Mouse (Mus musculus): ENCODE data around the gene Poldip2. TPM values are rescaled to one million over a fixed set of nuclear protein-coding genes. Genes with fewer than 3 reads are reported as not detected.

Gene Poldip2
- 100 to 1,000 TPM in 1 of 2 experiments, 10 to 100 TPM in 1; 99.0 to 100 TPM for total RNA-seq (2021)
- long read RNA-seq, experiment 1, transcript Poldip2-201 (11 exons, 2,054 nt): major isoform, 213 of 257 reads
- long read RNA-seq, experiment 1, transcript Poldip2-202 (11 exons, 1,329 nt): minor isoform, 5 of 257 reads
- long read RNA-seq, experiment 1, partial matches to known transcripts: 26 of 257 reads
- long read RNA-seq, experiment 1, other reads (novel, unspliced or antisense): 13 of 257 reads
- long read RNA-seq, experiment 2, transcript Poldip2-201 (11 exons, 2,054 nt): major isoform, 155 of 185 reads
- long read RNA-seq, experiment 2, transcript Poldip2-202 (11 exons, 1,329 nt): minor isoform, 5 of 185 reads
- long read RNA-seq, experiment 2, partial matches to known transcripts: 15 of 185 reads
- long read RNA-seq, experiment 2, other reads (novel, unspliced or antisense): 10 of 185 reads

DNA sequence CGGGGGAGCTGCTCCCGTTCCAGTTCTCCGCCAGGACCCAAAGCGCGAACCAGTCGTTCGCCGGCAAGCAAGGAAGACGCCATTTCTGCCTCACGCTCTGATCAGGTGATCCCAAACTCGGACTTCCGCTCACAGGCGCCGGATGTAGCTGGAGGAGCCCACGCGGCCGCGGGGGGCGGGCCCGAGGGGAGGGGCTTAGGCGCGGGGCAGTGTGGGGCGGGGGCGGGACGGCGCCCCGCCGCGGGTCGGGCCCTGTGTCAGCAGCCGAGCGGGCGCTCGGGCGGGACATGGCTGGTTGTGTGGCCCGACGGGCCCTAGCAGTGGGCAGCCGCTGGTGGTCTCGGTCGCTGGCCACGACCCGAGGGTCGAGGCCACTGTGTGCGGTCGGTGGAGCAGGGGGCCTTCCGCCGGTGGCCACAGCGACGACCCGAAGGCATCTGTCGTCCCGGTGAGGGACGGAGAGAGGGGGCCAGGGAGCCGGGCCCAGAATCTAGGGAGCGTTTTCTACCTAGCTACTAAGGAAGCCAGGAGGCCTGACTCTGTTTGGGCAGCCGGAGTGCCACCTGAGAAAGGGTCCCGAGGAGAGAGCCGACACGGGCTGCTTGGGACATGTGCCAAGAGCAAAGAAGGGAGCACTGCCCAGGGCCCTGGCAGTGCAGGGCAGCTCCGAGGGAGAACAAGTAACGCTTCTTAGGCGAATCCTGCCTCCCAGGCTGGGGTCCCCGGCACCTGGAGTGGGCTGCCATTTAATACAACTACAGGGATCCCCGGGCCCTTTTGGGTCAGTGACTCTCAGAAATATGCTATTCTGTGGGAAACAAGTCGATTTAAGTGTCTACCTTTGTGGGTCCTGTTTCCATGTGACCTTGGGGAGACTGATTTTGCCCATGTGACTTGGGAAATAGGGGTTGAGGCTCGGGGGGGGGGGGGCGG is at the start of gene Poldip2, which contains the start of gene Tmem199:
Poldip2 (plus strand) TSS at position 169 of the 933 bp plus-strand sequence.
Tmem199 (minus strand) TSS at position 148 of the 933 bp plus-strand sequence.
- peak; percentile 89 for DNase-seq (ENCODE audit: low spot score)

DNA sequence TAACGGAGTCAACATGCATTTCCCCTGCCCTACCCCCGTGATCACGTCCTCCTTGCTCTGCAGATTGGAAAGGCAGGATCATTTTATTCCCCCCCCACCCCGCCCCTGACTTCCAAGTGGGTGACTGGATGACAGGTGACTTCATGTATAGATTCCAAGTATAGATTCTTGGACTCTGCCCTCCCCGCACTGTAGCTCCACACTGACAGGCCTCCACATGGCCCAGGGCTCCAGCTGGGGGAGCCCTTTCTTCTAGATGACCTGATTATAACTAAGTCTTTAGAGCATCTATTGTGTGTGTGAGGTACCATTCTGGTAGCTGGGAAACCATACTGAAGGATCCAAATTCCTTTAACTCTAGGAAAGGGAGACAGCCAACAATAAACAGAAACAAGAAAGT is 49.3 kb upstream of the Poldip2 start:
- no peak for DNase-seq (ENCODE audit: low spot score)

DNA sequence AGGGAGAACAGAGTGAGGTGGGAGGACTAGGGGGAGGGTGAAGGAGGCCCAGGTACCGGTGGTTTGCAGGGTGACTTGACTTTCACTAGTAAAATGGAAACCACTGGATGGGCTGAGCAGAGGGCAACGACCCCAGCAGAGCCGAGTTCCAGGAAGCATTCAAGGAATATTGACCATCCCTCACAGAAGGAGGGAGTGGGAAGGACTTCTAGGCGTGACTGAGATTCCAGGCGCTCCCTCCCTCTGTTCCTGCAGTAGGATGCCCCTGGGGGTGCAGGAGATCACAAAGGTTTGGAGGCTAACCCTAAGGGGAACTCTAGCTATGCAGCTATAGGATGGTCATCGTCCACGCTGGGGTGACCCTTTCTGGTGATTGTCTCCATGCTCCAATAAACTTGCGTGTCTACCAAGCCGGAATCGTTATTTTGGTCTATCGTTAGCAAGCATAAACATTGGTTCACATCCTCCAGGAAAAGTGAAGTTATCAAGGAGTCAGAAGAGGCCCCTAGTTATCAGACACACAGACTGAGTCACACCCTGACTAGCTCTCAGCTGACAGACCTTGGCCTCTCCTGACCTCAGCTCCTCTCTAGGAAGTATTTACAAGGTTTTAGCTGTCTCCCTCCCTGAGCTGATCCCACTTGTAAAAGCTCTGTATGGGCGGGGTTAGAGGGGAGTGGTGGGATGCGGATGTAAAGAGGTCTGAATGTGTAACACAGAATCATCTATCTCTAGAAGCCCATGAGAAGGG is 48.5 kb upstream of the Poldip2 start:
- DNase-seq (ENCODE audit: low spot score): no peak

DNA sequence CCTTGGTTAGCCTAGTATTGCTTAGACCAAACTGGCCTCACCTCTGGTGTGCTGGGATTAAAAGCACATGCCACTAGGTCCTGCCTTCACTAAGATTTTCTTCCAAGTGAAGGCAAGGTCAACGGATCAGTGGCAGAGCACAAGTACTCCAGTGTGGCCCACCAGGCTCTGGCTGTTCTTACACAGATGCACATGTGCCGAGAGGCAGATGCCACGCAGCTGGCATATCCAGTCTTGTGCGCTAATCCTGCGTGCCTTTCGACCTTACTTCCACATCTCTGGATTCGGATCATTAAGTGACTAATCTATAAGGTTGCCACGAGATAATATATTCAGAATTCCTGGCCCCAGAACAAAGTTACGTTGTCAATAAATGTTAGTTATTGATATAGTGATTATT is 46.9 kb upstream of the Poldip2 start:
- DNase-seq (ENCODE audit: low spot score): no peak

DNA sequence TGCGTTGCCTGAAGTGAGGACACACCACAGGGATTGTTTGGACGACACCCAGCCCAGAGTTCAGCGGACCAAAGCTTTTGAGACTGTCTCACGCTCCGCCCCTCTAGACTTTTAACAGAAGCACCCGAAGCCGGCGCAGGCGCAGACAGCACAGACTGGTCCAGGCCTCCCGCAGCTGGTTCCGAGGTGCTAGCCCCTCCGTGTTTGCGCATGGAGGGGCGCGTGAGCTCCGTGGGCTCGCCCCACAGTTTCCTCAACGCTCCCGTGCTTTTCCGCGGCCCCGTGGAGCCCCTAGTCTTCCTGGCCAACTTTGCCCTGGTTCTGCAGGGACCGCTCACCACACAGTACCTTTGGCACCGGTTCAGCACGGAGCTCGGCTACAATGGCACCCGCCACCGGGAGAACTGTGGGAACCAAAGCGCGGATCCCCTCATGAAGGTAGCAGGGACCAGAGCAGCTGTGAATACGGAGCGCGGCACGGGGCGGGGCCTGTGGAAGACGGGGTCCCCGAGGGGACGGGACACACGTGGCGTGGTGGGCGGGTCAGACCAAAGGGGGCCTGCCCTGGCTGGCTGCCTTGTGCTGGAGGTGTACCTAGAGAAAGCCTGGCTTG is 46.3 kb upstream of the Poldip2 start, which contains the start of gene Slc46a1:
Slc46a1 (plus strand) TSS at position 130 of the 613 bp plus-strand sequence.
- DNase-seq (ENCODE audit: low spot score): peak; percentile 80

DNA sequence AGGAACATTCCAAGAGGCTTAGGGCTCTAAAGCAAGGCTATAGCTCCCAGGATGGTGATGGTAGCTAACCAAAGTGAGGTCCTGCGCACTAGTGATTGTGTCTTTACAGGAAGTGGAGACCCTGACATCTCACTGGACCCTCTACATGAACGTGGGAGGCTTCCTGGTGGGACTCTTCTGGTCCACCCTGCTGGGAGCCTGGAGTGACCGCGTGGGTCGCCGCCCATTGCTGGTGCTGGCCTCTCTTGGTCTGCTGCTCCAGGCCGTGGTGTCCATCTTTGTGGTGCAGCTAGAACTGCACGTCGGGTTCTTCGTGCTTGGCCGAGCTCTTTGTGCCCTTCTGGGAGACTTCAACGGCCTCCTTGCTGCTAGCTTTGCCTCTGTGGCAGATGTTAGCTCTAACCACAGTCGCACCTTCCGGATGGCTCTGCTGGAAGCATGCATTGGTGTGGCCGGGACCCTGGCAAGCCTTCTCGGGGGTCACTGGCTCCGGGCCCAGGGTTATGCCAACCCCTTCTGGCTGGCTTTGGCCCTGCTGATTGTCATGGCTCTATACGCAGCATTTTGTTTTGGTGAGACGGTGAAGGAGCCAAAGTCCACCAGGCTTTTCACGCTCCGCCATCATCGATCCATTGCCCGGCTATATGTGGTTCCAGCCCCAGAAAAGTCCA is 45.6 kb upstream of the Poldip2 start:
- no peak for DNase-seq (ENCODE audit: low spot score)

DNA sequence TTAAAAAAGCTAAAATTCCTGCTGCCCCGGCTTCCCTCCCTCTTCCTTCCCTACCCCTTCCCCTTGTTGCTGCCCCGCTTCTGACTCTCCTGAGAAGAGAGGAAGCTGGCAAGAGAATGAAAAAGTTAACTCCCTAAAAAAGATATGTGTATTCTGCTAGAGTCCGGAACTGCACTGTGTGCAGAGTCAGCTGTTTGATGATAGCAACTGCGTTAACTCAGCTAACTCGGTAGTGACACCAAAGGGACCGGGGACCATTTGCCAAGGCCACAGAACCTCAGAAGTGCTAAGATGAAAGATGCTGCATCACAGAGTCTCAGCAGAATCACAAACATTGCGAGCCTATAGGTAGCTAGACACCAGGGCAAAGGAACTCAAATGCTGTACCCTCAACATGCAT is 44.5 kb upstream of the Poldip2 start:
- no peak for DNase-seq (ENCODE audit: low spot score)

DNA sequence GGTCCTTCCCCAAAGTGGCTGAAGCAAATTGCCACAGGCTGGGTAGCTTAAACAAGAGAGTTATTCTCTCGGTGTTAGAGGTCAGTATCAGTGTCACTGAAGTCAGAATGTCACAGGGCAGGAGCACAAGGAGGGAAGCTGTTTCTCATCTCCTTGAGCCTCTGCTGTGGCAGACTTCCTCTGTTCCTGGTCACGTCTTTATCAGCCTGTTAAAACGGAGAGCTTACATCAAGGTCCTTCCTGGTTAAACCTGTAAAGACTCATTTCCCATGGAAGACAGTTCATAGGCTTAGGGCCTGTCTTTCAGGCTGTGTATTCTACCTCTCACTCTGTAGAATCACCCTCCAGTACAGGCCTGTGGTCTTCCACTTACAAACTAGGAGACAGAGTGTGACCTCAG is 44.1 kb upstream of the Poldip2 start:
- DNase-seq (ENCODE audit: low spot score): no peak

DNA sequence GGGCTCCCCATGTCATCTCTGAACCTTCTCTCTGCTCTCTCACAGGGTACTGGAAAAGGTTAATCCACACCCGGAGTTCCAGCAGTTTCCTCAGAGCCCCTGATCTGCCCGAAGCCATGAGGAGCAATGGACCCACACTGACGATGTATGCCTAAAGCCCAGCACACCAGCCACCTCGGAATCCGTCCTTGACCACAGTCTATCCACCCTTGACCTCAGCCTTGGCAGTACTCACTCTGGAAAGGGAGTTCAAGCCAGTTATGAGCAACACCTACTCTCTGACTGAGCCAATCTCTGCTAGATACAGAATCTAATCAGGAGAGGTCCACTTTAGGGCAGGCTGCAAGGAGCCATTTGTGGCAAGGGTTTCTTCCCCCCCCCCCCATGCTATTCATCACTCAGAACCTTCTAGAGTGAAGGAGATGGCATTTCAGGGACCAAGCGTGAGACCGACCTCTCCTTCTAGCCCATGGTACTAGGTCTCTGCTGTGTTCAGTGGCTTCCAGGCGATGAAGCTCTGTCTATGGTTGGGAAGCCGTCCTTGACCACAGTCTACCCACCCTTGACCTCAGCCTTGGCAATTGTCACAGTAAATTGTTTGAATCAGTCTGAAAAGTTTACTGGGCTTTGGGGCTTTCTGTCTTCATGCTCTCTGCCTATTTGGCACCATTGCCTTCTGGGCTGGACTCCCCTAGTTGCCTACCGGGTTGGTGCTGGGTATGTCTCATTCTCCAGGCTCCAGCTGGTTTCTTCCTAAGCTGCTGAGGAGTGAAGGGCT is 40.5 kb upstream of the Poldip2 start:
- no peak for DNase-seq (ENCODE audit: low spot score)

DNA sequence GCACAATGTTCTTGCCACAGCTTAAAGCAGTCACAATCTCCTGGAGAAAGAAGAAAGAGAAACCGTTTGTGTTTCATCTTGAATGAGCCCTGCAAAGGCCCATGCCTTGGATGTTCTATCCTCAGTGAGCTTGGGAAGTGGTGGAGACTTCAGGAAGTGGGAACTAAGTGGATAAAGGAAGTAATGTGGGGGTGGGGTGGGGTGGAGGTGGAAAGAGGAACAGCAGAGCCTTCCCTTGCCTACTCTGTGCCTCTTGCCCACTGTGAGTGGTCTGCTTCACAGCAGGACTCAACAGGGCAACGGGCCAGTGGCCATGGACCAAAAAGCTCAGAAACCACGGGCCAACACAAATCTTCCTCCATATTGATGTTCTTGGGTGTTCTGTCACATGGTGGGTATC is 36.7 kb upstream of the Poldip2 start:
- no peak for DNase-seq (ENCODE audit: low spot score)

DNA sequence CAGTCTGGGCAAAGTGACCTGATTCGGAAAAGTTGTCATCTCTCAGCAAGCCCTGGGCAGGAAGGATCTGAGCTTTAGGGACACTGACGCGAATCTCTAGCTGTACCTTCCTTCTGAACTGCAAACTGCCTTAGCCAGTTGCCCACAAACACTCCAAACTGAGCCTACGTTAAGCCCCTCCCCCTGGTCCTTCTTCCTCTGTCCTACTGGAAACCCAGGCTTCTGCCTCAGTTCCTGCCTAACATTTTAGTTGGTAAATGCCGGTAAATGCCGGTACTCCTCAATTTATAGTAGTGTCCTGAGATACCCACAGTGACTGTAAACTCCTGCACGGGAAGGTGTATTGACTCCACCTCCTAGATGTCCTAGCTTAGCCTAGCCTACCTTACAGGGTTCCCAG is 28.4 kb upstream of the Poldip2 start:
- DNase-seq (ENCODE audit: low spot score): no peak

DNA sequence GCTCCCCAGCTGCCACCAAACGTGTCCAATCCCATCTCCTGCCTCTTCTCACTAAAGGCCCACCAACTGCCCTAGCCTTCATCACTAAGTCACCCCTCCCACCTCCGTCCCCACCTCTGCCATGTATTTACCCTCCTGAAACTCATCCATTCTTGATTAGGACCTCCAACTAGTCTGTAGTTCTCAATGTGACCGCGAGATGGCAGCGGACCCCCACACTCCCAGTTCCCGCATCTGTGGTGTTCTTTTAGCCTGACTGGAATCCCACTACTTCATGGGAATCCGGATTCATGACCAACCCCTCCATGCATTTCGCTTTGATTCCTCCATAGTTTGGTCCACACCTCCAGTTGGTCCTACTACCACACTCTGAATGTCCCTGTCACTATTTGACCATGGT is 23.8 kb upstream of the Poldip2 start:
- peak; percentile 62 for DNase-seq (ENCODE audit: low spot score)

DNA sequence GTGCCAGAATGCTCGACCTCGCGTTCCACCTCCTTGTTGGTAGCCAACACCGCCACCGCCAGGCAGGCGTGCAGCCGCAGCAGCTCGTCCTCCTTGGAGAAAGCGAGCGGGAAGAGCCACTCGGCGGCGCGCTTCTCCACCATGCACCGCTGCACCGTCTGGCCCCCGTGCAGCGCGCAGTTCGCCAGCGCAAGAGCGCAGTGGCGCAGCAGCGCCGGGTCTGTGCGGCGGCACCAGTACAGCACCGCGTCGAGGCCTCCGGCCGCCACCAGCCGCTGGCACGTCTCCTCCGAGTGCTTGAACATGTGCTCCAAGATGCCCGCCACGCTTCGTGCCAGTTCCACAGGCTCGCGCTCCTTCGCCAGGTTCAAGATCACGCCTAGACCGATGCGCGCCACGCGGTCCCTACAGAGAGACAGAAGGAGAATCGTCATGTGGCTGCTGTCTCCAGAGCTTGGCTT is 21.2 kb upstream of the Poldip2 start:
- no peak for DNase-seq (ENCODE audit: low spot score)

DNA sequence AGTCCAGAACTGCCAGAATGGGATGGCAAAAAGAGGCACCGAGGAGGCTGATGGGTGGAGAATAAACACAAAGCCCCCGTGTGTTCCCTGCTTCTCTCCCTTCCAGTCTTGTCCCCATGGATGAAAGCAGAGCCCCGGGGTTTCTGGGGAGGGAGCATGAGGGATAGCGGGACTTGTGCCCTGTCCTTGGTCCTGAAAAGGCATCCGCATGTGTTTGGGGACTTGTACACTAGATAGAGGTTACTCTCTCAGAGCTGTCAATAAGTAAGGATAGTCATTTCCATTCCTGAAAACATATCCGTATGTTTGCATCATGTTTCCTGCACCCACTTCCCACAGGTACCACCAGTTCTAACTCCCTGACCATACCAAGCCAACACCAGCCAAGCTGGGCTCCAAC is 16.1 kb upstream of the Poldip2 start:
- DNase-seq (ENCODE audit: low spot score): no peak

DNA sequence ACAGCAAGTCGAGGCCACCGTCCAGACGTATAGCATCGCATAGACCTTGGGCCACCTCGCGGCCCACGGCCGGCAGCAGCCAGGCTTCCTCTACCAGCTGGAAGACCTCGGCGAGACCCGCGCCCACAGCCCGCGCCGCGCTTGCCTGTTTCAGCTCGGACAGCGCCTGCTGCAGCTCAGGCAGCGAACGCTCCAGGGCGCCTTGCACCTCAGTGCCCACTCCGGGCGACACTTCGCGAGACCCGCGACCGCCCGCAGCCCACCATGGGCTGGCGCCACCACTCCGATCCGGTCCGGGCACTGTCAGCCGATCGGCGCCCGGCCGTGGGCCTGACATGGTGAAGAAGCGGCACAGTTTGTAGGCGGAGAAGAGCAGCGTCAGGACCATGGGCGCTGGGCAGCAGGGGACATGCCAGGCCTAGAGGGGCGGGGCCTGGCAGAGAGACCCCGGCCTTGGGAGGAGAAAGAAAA is 14.9 kb upstream of the Poldip2 start:
- no peak for DNase-seq (ENCODE audit: low spot score)

DNA sequence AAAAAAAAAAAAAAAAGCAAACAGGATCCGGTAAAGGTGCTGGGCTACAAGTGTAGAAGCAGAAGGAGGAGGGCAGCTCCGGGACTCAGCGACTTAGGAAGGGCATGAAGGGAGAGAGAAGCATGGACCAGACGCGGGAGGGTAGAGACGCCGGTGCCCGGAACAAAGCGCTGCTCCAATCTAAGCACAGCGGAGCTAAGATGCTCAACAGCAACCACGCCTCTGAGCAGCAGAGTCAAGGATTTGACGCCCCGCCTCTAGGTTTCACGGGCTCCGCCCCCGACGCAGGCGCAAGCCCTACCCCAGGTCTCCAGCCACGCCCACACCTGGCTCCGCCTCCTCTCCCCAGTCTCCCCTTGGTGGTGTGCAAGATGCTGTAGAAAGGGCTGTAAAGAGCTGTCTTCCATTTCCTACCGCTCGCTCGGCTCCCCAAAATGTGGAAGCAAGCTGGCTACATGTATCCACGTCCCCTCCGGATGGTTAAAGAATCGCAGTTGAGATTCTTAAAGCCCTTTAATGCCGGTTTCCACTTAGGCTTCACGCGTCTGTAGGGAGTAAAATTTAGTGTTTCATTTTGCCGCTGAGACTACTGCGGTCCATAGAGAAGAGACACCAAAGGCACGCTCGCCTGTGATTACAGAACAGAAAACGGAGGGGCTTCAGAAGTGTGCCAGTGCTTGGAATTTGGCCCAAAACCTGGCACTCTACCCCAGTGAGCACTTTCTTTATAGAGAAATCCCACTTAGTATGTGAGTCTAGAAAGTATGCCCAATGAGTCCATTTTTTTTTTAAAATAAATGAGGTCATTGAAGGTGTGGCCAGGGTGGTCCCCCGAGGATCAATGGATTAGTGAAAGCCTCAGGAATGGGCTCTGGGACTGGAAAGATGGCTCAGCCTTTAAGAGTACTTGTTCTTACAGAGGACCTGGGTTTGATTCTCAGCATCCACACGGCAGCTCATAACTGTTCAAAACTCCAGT is 14.2 kb upstream of the Poldip2 start, which contains the start of gene Sarm1:
Sarm1 (minus strand) TSS at position 211 of the 979 bp plus-strand sequence.
- peak; percentile 94 for DNase-seq (ENCODE audit: low spot score)

DNA sequence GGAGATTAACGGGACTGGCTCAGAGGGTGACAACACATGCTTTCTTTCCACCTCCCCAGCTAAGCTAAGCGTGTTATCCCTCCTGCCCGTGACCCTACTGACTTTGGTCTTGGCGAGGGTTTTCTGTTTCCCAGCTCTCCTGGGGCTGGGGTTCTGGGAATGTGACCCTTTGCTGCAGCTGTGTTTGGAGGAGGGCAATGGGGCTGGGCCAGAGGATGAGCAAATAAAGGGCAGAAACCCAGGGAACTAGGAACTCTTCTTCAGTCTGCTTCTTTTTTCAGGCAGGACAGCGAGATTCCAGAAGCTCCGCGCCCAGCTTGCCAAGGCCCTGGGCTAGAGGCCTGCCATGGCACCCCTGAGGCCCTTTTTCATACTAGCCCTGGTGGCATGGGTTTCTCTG is 13.0 kb upstream of the Poldip2 start, which contains the start of gene Vtn:
Vtn (plus strand) TSS at position 88 of the 400 bp plus-strand sequence.
- peak; percentile 73 for DNase-seq (ENCODE audit: low spot score)

DNA sequence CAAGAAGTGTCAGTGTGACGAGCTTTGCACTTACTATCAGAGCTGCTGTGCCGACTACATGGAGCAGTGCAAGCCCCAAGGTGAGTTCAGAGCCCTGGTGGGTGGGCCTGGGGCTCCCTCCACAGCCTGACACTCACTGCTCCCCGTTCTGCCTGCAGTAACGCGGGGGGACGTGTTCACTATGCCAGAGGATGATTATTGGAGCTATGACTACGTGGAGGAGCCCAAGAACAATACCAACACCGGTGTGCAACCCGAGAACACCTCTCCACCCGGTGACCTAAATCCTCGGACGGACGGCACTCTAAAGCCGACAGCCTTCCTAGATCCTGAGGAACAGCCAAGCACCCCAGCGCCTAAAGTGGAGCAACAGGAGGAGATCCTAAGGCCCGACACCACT is 12.4 kb upstream of the Poldip2 start:
- DNase-seq (ENCODE audit: low spot score): no peak

Data from gastrocnemius, adult 18-20 months (tissue).